Mouse (Mus musculus) myocyte (in vitro differentiated cells): ENCODE results near the gene Kif6. TPM values are rescaled to one million over a fixed set of nuclear protein-coding genes. Genes with fewer than 3 reads are reported as not detected.

Experiments used
- H3K27me3 ChIP-seq: one replicate; pipeline ENCODE4 v1.6.1; 2011; ENCODE audit not compliant: control insufficient read depth, insufficient read depth, insufficient read length
- H3K36me3 ChIP-seq: one replicate; pipeline ENCODE4 v1.6.1; 2011; ENCODE audit not compliant: control insufficient read depth, insufficient read depth
- H3K4me2 ChIP-seq: one replicate; pipeline ENCODE4 v1.6.1; 2011; ENCODE audit warnings: low read depth, control low read depth
- H3K4me3 ChIP-seq: one replicate; pipeline ENCODE4 v1.5.1; 2011; ENCODE audit warnings: mild to moderate bottlenecking, control low read depth, moderate library complexity
- H3K79me2 ChIP-seq: one replicate; pipeline ENCODE4 v1.6.1; 2011; ENCODE audit not compliant: control insufficient read depth, insufficient read depth
- H3ac ChIP-seq: one replicate; pipeline ENCODE4 v1.6.1; 2011; ENCODE audit not compliant: control insufficient read depth, insufficient read length
- CEBPB ChIP-seq: IDR thresholded peaks from 2 replicates; pipeline ENCODE4 v1.6.1; 2011; ENCODE audit warnings: mild to moderate bottlenecking, moderate library complexity; ENCODE audit not compliant: poor library complexity, insufficient read depth, severe bottlenecking
- E2F4 ChIP-seq: IDR thresholded peaks from one replicate; pipeline ENCODE4 v1.6.1; 2011; ENCODE audit warnings: mild to moderate bottlenecking, control low read depth, moderate library complexity; ENCODE audit not compliant: insufficient read depth
- MAX ChIP-seq: IDR thresholded peaks from one replicate; pipeline ENCODE4 v1.6.1; 2011; ENCODE audit warnings: low read depth, mild to moderate bottlenecking, control low read depth
- MYOD1 ChIP-seq, 3 experiments: IDR thresholded peaks; one replicate each; pipeline ENCODE4 v1.6.1; 2011; ENCODE audit warnings: control low read depth in 2 of 3, low read depth in 2 of 3, mild to moderate bottlenecking in 2 of 3, moderate library complexity in 1 of 3; ENCODE audit not compliant: insufficient read length in 2 of 3, control insufficient read depth in 1 of 3
- MYOG ChIP-seq, 3 experiments: IDR thresholded peaks; one replicate each; pipeline ENCODE4 v1.6.1; 2011; ENCODE audit warnings: control low read depth in 2 of 3, low read depth in 2 of 3, mild to moderate bottlenecking in 2 of 3; ENCODE audit not compliant: insufficient read length in 2 of 3, control insufficient read depth in 1 of 3, insufficient read depth in 1 of 3
- POLR2A ChIP-seq: IDR thresholded peaks from one replicate; pipeline ENCODE4 v1.6.1; 2011; ENCODE audit warnings: low read depth, mild to moderate bottlenecking, control low read depth, moderate library complexity; ENCODE audit not compliant: insufficient read length
- POLR2AphosphoS2 ChIP-seq: IDR thresholded peaks from one replicate; pipeline ENCODE4 v1.6.1; 2011; ENCODE audit warnings: low read depth, control low read depth; ENCODE audit not compliant: insufficient read length
- REST ChIP-seq: IDR thresholded peaks from one replicate; pipeline ENCODE4 v1.6.1; 2011; ENCODE audit warnings: mild to moderate bottlenecking, control low read depth, moderate library complexity; ENCODE audit not compliant: insufficient read depth, insufficient read length
- SRF ChIP-seq: IDR thresholded peaks from one replicate; pipeline ENCODE4 v1.6.1; 2011; ENCODE audit warnings: low read depth; ENCODE audit not compliant: control insufficient read depth, insufficient read length
- TCF12 ChIP-seq: IDR thresholded peaks from one replicate; pipeline ENCODE4 v1.6.1; 2011; ENCODE audit warnings: mild to moderate bottlenecking, control low read depth; ENCODE audit not compliant: poor library complexity, insufficient read depth, severe bottlenecking
- TCF3 ChIP-seq: IDR thresholded peaks from one replicate; pipeline ENCODE4 v1.6.1; 2011; ENCODE audit warnings: low read depth, control low read depth; ENCODE audit not compliant: insufficient read length
- USF1 ChIP-seq: IDR thresholded peaks from one replicate; pipeline ENCODE4 v1.6.1; 2011; ENCODE audit warnings: low read depth, mild to moderate bottlenecking, control low read depth, moderate library complexity
- polyA plus RNA-seq: library from polyadenylated mRNA; unstranded; fragments of >200 nt; fragmentation: generic; extraction: Trizol; gene quantifications from one replicate; pipeline ENCODE4 v1.2.1, GENCODE M21; 2012; ENCODE audit warnings: missing spikeins

Kif6 gene
- polyA plus RNA-seq, 1 experiment: 0.07 TPM

GRCm38 (mm10) chr17:49860057-49860816 lies 245.3 kb downstream of the Kif6 start:
- Histone ChIP-seq H3K27me3 (no peaks in the 10 kb centered on the region), H3ac (no peak overlapping the region), H3K36me3 (no peaks in the 10 kb centered on the region), H3K4me2 (no peak overlapping the region), H3K79me2 (no peaks in the 10 kb centered on the region), H3K4me3 (no peak overlapping the region)
- no peak for TF ChIP-seq SRF
- TF ChIP-seq POLR2A: no peak
- no peak for TF ChIP-seq TCF12
- no peak for TF ChIP-seq CEBPB
- TF ChIP-seq MYOD1 (IDR thresholded peaks at IDR 0.05; ENCODE audit: control insufficient read depth in 1 of 3, insufficient read length in 2 of 3, low read depth in 2 of 3): no peak
- no peak for TF ChIP-seq REST
- no peak for TF ChIP-seq POLR2AphosphoS2
- no peak for TF ChIP-seq USF1
- no peak for TF ChIP-seq TCF3
- TF ChIP-seq MYOG (IDR thresholded peaks at IDR 0.05; ENCODE audit: control insufficient read depth in 1 of 3, insufficient read depth in 1 of 3, insufficient read length in 2 of 3, low read depth in 2 of 3): no peak
- TF ChIP-seq E2F4: no peak
- TF ChIP-seq MAX: no peak

GRCm38 (mm10) chr17:49863597-49863996 lies 248.7 kb downstream of the Kif6 start:
- H3K4me3 ChIP-seq: no peak overlapping the region
- TF ChIP-seq TCF12 (no peak), MAX (no peak), USF1 (no peak), REST (no peak), MYOD1 (IDR thresholded peaks at IDR 0.05; ENCODE audit: control insufficient read depth in 1 of 3, insufficient read length in 2 of 3, low read depth in 2 of 3) (no peak), POLR2AphosphoS2 (no peak), TCF3 (no peak), MYOG (IDR thresholded peaks at IDR 0.05; ENCODE audit: control insufficient read depth in 1 of 3, insufficient read depth in 1 of 3, insufficient read length in 2 of 3, low read depth in 2 of 3) (no peak), E2F4 (no peak), SRF (no peak), CEBPB (no peak), POLR2A (no peak)
- no peaks in the 10 kb centered on the region for H3K36me3 ChIP-seq
- no peak overlapping the region for H3ac ChIP-seq
- no peaks in the 10 kb centered on the region for H3K27me3 ChIP-seq
- H3K4me2 ChIP-seq: no peak overlapping the region
- no peaks in the 10 kb centered on the region for H3K79me2 ChIP-seq

DNA sequence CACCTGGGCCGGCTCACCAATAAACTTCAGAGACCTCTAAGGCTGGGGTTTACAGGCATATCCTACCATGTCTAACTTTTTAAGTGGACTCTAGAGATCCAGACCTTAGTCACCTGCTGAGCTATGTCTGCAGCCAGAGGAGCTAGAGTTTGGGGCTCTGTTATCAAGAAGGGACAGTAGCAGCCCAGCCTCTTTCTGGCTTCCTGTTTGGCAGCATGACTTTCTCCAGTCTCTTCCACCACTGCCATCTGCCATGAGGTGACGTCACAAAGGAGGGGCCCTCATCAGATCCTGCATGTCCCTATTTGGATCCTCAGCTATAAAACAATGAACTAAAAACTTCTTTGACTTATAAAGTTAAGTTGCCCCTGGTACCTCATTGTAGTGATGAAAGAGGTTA lies 250.7 kb downstream of the Kif6 start:
- no peak overlapping the region for H3K4me3 ChIP-seq
- H3K27me3 ChIP-seq: no peaks in the 10 kb centered on the region
- TF ChIP-seq POLR2A (no peak), MAX (no peak), MYOG (IDR thresholded peaks at IDR 0.05; ENCODE audit: control insufficient read depth in 1 of 3, insufficient read depth in 1 of 3, insufficient read length in 2 of 3, low read depth in 2 of 3) (no peak), POLR2AphosphoS2 (no peak), CEBPB (no peak), USF1 (no peak), REST (no peak), E2F4 (no peak), TCF3 (no peak), SRF (no peak), TCF12 (no peak), MYOD1 (IDR thresholded peaks at IDR 0.05; ENCODE audit: control insufficient read depth in 1 of 3, insufficient read length in 2 of 3, low read depth in 2 of 3) (no peak)
- no peaks in the 10 kb centered on the region for H3K36me3 ChIP-seq
- H3K4me2 ChIP-seq: no peak overlapping the region
- H3ac ChIP-seq: no peak overlapping the region
- H3K79me2 ChIP-seq: no peaks in the 10 kb centered on the region

DNA sequence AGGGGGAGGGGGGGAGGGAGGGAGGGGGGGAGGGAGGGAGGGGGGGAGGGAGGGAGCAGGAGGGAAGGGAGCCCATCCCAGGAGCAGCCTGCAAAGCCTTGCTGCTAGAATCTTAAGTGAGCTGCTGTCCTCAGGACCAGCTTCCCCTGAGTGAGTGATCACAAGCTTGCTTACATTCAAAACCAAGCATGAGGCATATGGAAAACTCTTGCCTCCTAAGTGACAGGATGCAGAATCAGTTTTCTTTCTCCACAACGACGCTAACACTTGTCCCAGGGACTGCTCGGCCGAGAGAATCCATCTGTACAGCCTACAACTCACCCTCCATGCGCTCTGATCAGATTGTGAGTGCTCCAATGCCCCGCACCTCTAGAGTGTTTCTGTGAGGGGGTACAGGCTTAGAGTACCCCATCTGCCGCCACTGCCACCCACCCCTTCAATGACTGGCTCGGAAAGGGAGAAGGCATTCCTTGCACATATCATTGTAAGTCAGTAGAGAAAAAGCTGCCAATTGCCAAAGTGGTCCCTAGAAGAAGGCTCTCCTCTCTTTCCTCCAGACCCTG lies 251.8 kb downstream of the Kif6 start:
- H3K36me3 ChIP-seq: no peaks in the 10 kb centered on the region
- no peak overlapping the region for H3K4me3 ChIP-seq
- no peaks in the 10 kb centered on the region for H3K27me3 ChIP-seq
- H3K4me2 ChIP-seq: no peak overlapping the region
- TF ChIP-seq SRF (no peak), E2F4 (no peak), TCF12 (no peak), MAX (no peak), CEBPB (no peak), MYOD1 (IDR thresholded peaks at IDR 0.05; ENCODE audit: control insufficient read depth in 1 of 3, insufficient read length in 2 of 3, low read depth in 2 of 3) (no peak), REST (no peak), POLR2AphosphoS2 (no peak), POLR2A (no peak), MYOG (IDR thresholded peaks at IDR 0.05; ENCODE audit: control insufficient read depth in 1 of 3, insufficient read depth in 1 of 3, insufficient read length in 2 of 3, low read depth in 2 of 3) (no peak), USF1 (no peak), TCF3 (no peak)
- no peak overlapping the region for H3ac ChIP-seq
- no peaks in the 10 kb centered on the region for H3K79me2 ChIP-seq
